8 mouse cellular contexts compared by ENCODE assay signal in the genomic region with DNA sequence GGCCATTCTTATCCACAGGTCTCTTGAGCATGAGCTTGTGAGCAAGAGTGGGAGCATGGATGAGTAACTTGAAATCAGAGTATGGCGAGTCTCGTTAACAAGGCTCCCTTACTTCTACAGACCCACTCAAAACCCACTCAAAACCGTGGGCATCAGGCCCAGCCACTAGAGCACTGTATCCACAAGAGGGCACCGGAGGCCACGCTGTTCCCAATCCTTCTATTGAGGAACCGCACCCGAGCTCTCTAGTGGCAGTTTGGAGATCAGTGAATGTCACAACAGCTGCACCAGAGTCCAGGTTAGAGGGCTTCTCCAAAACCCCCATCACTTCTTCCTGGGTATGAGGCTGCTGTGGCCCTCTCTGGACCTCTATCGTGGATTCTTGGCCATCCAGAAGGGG. TPM values are rescaled to one million over a fixed set of nuclear protein-coding genes. Genes with fewer than 3 reads are reported as not detected.
DNase-seq lines count a peak whose midpoint lies in the region; ATAC-seq lines count a peak whose summit lies in the region.

No protein-coding gene starts in this region.

- ATAC-seq in forebrain, embryonic 12.5 days (ENCODE audit: low FRiP score), result no peak
- no peak for ATAC-seq in midbrain, embryonic 14.5 days (ENCODE audit: low FRiP score, low TSS enrichment)

- peaks cover 21% of the 10 kb centered on the region for H3K4me1 ChIP-seq in forebrain, embryonic 10.5 days
- peaks cover 17% of the 10 kb centered on the region for H3K4me1 ChIP-seq in forebrain, embryonic 12.5 days
- H3K4me1 ChIP-seq in midbrain, embryonic 14.5 days (ENCODE audit: control insufficient read depth, insufficient read depth, low read length), result no peaks in the 10 kb centered on the region

- intact Hi-C loops in heart, postnatal 25 days (cut with DNase I), result loop anchor here (5.0 kb wide), 1 partner anchor 132 kb away; no protein-coding TSS in a partner anchor

- H3K4me2 ChIP-seq in forebrain, embryonic 12.5 days, result no peak overlapping the region
- 0 out of 2 replicates have a peak overlapping the region, but pooled peaks have one; percentile 98 for H3K4me2 ChIP-seq in midbrain, embryonic 14.5 days (ENCODE audit: low read length)

- peak; percentile 40 for DNase-seq in forebrain, embryonic 10.5 days (ENCODE audit: extremely low spot score, low spot score)
- peak; percentile 65 for DNase-seq in Muller cell, postnatal 12 days (ENCODE audit: inconsistent ontology term)
- peak; percentile 73 for DNase-seq in embryo, embryonic 11 days
- DNase-seq in heart, postnatal 25 days (ENCODE audit: low spot score), result peak; percentile 10
- peak; percentile 36 to 39 for DNase-seq in layer of hippocampus, postnatal 36 days
- DNase-seq in midbrain, embryonic 14.5 days, result peak; percentile 84
- DNase-seq in spleen, postnatal 14 days (ENCODE audit: low spot score in 2 of 2), result no peak

- H3K9ac ChIP-seq in forebrain, embryonic 12.5 days, result no peak overlapping the region
- no peak overlapping the region for H3K9ac ChIP-seq in midbrain, embryonic 14.5 days (replicated peaks; ENCODE audit: low read length)

- no peaks in the 10 kb centered on the region for H3K36me3 ChIP-seq in forebrain, embryonic 10.5 days (replicated peaks)
- no peaks in the 10 kb centered on the region for H3K36me3 ChIP-seq in forebrain, embryonic 12.5 days (replicated peaks)
- no peaks in the 10 kb centered on the region for H3K36me3 ChIP-seq in midbrain, embryonic 14.5 days (ENCODE audit: control insufficient read depth, insufficient read depth, low read length)

- 35% methylated on average over 8 of the region's 8 CpGs for WGBS in forebrain, embryonic 10.5 days
- WGBS in forebrain, embryonic 12.5 days, result 30% methylated on average over 8 of the region's 8 CpGs
- 31% methylated on average over 8 of the region's 8 CpGs for WGBS in midbrain, embryonic 14.5 days

- no peaks in the 10 kb centered on the region for H3K9me3 ChIP-seq in forebrain, embryonic 10.5 days
- H3K9me3 ChIP-seq in forebrain, embryonic 12.5 days, result no peaks in the 10 kb centered on the region
- H3K9me3 ChIP-seq in midbrain, embryonic 14.5 days (ENCODE audit: control insufficient read depth, low read length), result no peaks in the 10 kb centered on the region

- no peak overlapping the region for H3K27ac ChIP-seq in forebrain, embryonic 10.5 days
- H3K27ac ChIP-seq in forebrain, embryonic 12.5 days, result no peak overlapping the region
- H3K27ac ChIP-seq in midbrain, embryonic 14.5 days (replicated peaks; ENCODE audit: low read depth, low read length), result no peak overlapping the region

- H3K4me3 ChIP-seq in forebrain, embryonic 10.5 days, result no peak overlapping the region
- no peak overlapping the region for H3K4me3 ChIP-seq in forebrain, embryonic 12.5 days (replicated peaks)
- H3K4me3 ChIP-seq in midbrain, embryonic 14.5 days (replicated peaks; ENCODE audit: low read depth, low read length), result no peak overlapping the region

- H3K27me3 ChIP-seq in forebrain, embryonic 10.5 days (ENCODE audit: poor library complexity, severe bottlenecking), result peaks cover 87% of the 10 kb centered on the region
- peaks cover 79% of the 10 kb centered on the region for H3K27me3 ChIP-seq in forebrain, embryonic 12.5 days
- H3K27me3 ChIP-seq in midbrain, embryonic 14.5 days (ENCODE audit: control insufficient read depth, insufficient read depth, low read length), result peaks cover 41% of the 10 kb centered on the region

RNA-seq across cellular contexts. Expression of a gene that starts 2.4 kb away (rescaled TPM):
- polyA plus RNA-seq in forebrain, embryonic 10.5 days (2016; fragmentation: Nextera tagmentation; extraction: Ambion mirVana), result 0.53 and 0.56 TPM in 2 replicates
- 0.81 and 0.84 TPM in 2 replicates for polyA plus RNA-seq in forebrain, embryonic 12.5 days (2016; fragmentation: Nextera tagmentation; extraction: Ambion mirVana)
- total RNA-seq in heart, postnatal 25 days (2021), result 1 to 10 TPM; 6.9 to 8.1 TPM
- 1 to 10 TPM; 3.2 to 3.6 TPM for total RNA-seq in layer of hippocampus, postnatal 36 days (2021)
- polyA plus RNA-seq in midbrain, embryonic 14.5 days (2014; fragmentation: Nextera tagmentation; extraction: Ambion mirVana), result 4.5 and 4.6 TPM in 2 replicates

RNA-seq across cellular contexts. Expression of a gene that starts 56.2 kb away (rescaled TPM):
- 6.1 and 6.6 TPM in 2 replicates for polyA plus RNA-seq in forebrain, embryonic 10.5 days (2016; fragmentation: Nextera tagmentation; extraction: Ambion mirVana)
- polyA plus RNA-seq in forebrain, embryonic 12.5 days (2016; fragmentation: Nextera tagmentation; extraction: Ambion mirVana), result 8.4 and 8.6 TPM in 2 replicates
- 10 to 100 TPM; 16.3 TPM for total RNA-seq in heart, postnatal 25 days (2021)
- 10 to 100 TPM; 10.5 to 11.7 TPM for total RNA-seq in layer of hippocampus, postnatal 36 days (2021)
- 9.0 and 12.0 TPM in 2 replicates for polyA plus RNA-seq in midbrain, embryonic 14.5 days (2014; fragmentation: Nextera tagmentation; extraction: Ambion mirVana)

Comparison
In these comparisons a context has a peak if more than half of its experiments do, and no peak if none do; other contexts are left out.
1. DNase-seq: peak in forebrain, embryonic 10.5 days (single experiment), Muller cell, postnatal 12 days (single experiment), embryo, embryonic 11 days (single experiment), heart, postnatal 25 days (single experiment), layer of hippocampus, postnatal 36 days (2 of 2) and midbrain, embryonic 14.5 days (single experiment); none in spleen, postnatal 14 days (0 of 2).